Mouse (Mus musculus) retina, postnatal 1 day (tissue): ENCODE measurements at regions not wholly inside any gene's neighbourhood (a gene's known extent, or its start where the extent isn't known, plus 50 kb on each side); places are given as distances from the start of the nearest gene placed in this dataset.
A peak's percentile ranks its signal among the peaks of the same experiment; 100 is the strongest.

Source experiments
- DNase-seq: peaks from one replicate; pipeline ENCODE4 v3.0.0-alpha.2; 2012

- peak; percentile 85 for DNase-seq
Measured at GRCm38 (mm10) chr16:21274012-21274528, 69.5 kb downstream of the Ephb3 start.

- peak; percentile 62 for DNase-seq
Measured at GRCm38 (mm10) chr16:21277789-21278342, 73.3 kb downstream of the Ephb3 start.

GRCm38 (mm10) chr16:21278387-21278786 lies 73.8 kb downstream of the Ephb3 start:
- no peak for DNase-seq

- no peak for DNase-seq
Measured at GRCm38 (mm10) chr16:21280200-21280627, 75.7 kb downstream of the Ephb3 start.

GRCm38 (mm10) chr16:21281958-21282730 lies 77.6 kb downstream of the Ephb3 start:
- DNase-seq = no peak

GRCm38 (mm10) chr16:21286099-21286498 lies 81.5 kb downstream of the Ephb3 start:
- DNase-seq = no peak

- no peak for DNase-seq
Measured at GRCm38 (mm10) chr16:21289528-21289927, 85.0 kb downstream of the Ephb3 start.

- DNase-seq = peak; percentile 59
Measured at GRCm38 (mm10) chr16:21293010-21293409, 88.5 kb downstream of the Ephb3 start.

GRCm38 (mm10) chr16:21293569-21293968 lies 89.0 kb downstream of the Ephb3 start:
- no peak for DNase-seq

- peak; percentile 68 for DNase-seq
Measured at GRCm38 (mm10) chr16:21294677-21295411, 90.3 kb downstream of the Ephb3 start.

GRCm38 (mm10) chr16:21295956-21296733 lies 91.6 kb downstream of the Ephb3 start:
- no peak for DNase-seq

- no peak for DNase-seq
Measured at GRCm38 (mm10) chr16:21296786-21297185, 92.2 kb downstream of the Ephb3 start.

GRCm38 (mm10) chr16:21298866-21299265 lies 94.3 kb downstream of the Ephb3 start:
- DNase-seq = no peak

- DNase-seq = no peak
Measured at GRCm38 (mm10) chr16:21305859-21306258, 101.3 kb downstream of the Ephb3 start.

- DNase-seq = peak; percentile 54
Measured at GRCm38 (mm10) chr16:21308513-21308912, 104.0 kb downstream of the Ephb3 start.

- peak; percentile 82 for DNase-seq
Measured at GRCm38 (mm10) chr16:21310636-21311615, 106.4 kb downstream of the Ephb3 start.

- DNase-seq = no peak
Measured at GRCm38 (mm10) chr16:21311781-21312180, 107.2 kb downstream of the Ephb3 start.

GRCm38 (mm10) chr16:21315751-21316151 lies 107.2 kb upstream of the Vps8 start:
- DNase-seq = peak; percentile 53

- no peak for DNase-seq
Measured at GRCm38 (mm10) chr16:21318009-21318639, 104.8 kb upstream of the Vps8 start.

GRCm38 (mm10) chr16:21318640-21319365 lies 104.1 kb upstream of the Vps8 start:
- DNase-seq = no peak
